Mouse (Mus musculus) E14TG2a.4 (cell line): ENCODE data around the gene Fcgr1.

Source experiments
- CTCF ChIP-seq: conservative IDR thresholded peaks from 2 replicates; pipeline ENCODE4 v1.5.1; 2014; ENCODE audit warnings: low read length
- NANOG ChIP-seq: IDR thresholded peaks from 2 replicates; pipeline ENCODE4 v1.6.1; 2014; ENCODE audit warnings: borderline replicate concordance, low read length, mixed read lengths
- POU5F1 ChIP-seq: IDR thresholded peaks from 2 replicates; pipeline ENCODE4 v1.6.1; 2014; ENCODE audit warnings: low read length, borderline replicate concordance

DNA sequence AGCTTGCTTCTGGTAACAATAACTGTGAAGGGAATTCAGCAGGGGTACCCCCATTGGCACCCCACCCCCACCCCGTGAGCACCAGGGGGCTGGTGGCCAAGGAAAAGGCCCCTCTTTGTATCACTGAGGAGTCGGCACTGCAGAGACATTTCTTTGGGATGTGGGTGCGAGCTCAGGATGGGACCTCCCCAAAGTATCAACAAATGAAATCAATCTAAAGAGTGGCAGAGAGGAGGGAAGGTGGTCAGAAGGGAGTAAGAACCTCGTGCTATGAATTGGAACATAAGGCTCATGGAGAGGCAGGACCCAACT lies 44.8 kb downstream of the Fcgr1 start:
- TF ChIP-seq NANOG (no peak), CTCF (no peak), POU5F1 (no peak)
